Mouse (Mus musculus): ENCODE data around the gene Ticam1. TPM values are rescaled to one million over a fixed set of nuclear protein-coding genes. Genes with fewer than 3 reads are reported as not detected.

Ticam1 gene
- polyA plus RNA-seq, 1 experiment from 2014 or later: 3.0 TPM

DNA sequence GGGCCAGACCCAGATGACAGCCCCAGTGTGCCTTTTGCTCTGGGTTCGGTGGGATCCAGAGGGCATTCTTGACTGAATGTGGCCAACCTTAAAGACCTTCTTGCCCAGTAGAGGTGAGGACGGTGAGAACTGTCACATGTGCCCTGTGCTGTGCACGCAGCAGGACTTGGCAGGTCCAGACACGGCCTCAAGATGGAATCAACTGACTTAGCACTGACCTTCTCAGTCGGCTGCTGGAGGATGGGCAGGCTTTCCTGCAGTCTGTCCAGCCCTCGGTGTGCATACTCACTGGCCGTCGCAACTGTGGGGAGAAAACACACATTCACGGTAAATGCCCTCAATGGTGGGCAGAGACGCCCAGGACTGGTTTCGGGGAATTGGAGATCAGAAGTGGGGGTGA, 9.4 kb upstream of the Ticam1 start:
- Histone ChIP-seq H3K27me3 (ENCODE audit: low read depth, poor library complexity, severe bottlenecking) (no peaks in the 10 kb centered on the region), H3K9me3 (replicated peaks) (no peaks in the 10 kb centered on the region), H3K4me3 (no peak overlapping the region), H3K4me1 (peaks cover 36% of the 10 kb centered on the region), H3K27ac (no peak overlapping the region), H3K36me3 (peaks cover 62% of the 10 kb centered on the region)
- WGBS: 97% methylated on average over 11 of the region's 11 CpGs
- DNase-seq (ENCODE audit: low spot score): no peak

DNA sequence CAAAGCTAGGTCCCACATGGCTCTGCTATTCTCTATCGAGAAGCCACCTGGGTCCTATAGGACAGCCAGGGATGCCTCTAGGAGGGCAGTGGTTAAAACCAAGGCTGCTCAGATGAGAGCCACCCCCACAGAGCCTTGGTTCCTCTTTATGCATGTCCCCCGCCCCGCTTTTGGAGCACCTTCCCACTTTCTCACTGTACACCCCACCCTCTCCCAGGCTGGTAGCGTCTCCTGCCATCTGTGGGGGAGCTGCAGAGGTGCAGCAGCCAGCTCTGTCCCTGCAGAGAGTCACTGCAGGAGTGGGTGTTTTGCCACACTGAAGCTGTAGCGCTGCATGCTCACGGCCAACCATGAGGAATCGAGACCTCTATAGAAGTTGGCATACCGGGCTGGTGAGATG, 6.7 kb upstream of the Ticam1 start:
- no peak for DNase-seq (ENCODE audit: low spot score)
- 92% methylated on average over 8 of the region's 8 CpGs for WGBS
- Histone ChIP-seq H3K4me1 (peaks cover 19% of the 10 kb centered on the region), H3K27me3 (ENCODE audit: low read depth, poor library complexity, severe bottlenecking) (no peaks in the 10 kb centered on the region), H3K9me3 (replicated peaks) (no peaks in the 10 kb centered on the region), H3K27ac (no peak overlapping the region), H3K36me3 (peaks cover 86% of the 10 kb centered on the region), H3K4me3 (no peak overlapping the region)

DNA sequence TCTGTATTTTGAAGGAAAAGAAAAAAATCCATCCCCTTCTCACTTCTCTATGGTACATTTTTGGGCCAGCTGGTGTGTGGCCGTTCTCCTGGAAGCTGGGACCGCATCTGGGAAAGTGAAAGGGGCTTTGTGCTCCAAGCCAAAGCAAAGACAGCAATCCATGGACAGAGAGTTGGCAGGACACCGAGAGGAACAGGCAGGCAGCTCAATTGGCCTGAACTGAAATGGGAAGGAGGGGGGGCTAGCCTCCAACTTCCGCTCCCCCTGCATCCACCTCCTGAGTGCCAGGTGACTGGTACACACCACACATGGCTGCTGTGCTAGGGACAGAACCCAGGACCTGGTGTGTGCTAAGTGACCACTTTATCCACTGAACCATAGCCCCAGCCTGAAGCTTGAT, 6.2 kb upstream of the Ticam1 start:
- no peaks in the 10 kb centered on the region for H3K27me3 ChIP-seq (ENCODE audit: low read depth, poor library complexity, severe bottlenecking)
- 93% methylated on average over 4 of the region's 4 CpGs for WGBS
- H3K9me3 ChIP-seq (replicated peaks): no peaks in the 10 kb centered on the region
- H3K27ac ChIP-seq: no peak overlapping the region
- no peak for DNase-seq (ENCODE audit: low spot score)
- H3K4me1 ChIP-seq: peaks cover 14% of the 10 kb centered on the region
- H3K36me3 ChIP-seq: peaks cover 86% of the 10 kb centered on the region
- H3K4me3 ChIP-seq: no peak overlapping the region

DNA sequence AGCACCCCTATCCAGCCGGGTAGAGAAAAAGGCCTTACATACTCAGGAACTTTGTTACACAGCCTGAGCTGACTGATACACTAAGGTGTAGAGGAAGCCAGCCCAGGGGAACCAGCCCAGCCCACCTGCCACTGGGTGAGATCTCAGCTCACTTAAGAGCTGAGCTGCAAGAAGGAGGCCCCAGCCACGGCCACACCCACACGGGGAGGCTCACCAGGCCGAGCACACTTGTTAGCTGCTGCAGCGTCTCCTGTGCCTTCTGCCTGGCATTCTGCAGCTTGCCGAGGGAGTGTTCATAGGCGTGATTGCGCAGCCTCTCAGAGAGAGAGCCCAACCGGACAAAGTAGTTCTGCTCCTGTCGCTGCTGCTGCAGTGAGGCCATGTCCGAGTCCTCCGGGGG, 4.6 kb upstream of the Ticam1 start:
- H3K36me3 ChIP-seq: peaks cover 72% of the 10 kb centered on the region
- H3K4me1 ChIP-seq: peaks cover 26% of the 10 kb centered on the region
- no peak overlapping the region for H3K27ac ChIP-seq
- no peak overlapping the region for H3K4me3 ChIP-seq
- no peaks in the 10 kb centered on the region for H3K27me3 ChIP-seq (ENCODE audit: low read depth, poor library complexity, severe bottlenecking)
- WGBS: 91% methylated on average over 12 of the region's 12 CpGs
- no peak for DNase-seq (ENCODE audit: low spot score)
- no peaks in the 10 kb centered on the region for H3K9me3 ChIP-seq (replicated peaks)

DNA sequence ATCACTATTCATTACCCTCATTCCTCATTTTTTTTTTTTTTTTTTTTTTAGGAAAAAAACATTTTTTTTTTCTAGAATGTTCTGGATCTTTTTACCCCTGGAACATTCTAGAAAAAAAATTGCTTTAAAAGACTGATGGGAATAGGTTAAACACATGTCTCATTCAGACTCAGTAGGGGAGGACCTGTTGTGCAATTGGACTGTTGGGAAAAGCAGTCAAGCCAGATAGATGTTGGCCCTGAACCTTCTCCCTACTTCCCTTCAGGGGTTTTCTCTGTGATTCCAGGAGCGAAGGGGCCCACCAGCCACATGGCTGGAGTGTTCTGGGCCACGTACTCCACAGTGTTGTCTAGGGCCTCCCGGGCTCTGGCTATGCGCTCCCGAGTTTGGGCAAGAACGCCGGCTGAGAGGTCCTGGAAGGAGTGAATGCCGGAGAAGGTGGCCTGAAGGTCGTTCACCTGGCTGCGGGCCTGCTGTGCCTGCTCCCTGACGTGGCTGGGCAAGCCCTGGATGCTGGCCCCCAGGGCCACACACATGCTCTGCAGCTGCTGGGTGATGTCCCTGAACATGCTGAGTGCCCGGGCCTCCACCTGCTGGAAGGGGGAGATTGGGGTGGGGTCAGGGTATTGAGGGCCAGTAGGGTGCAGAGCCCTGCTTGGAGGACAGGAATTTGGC, 3.0 kb upstream of the Ticam1 start:
- no peak overlapping the region for H3K27ac ChIP-seq
- 91% methylated on average over 12 of the region's 12 CpGs for WGBS
- DNase-seq (ENCODE audit: low spot score): no peak
- no peak overlapping the region for H3K4me3 ChIP-seq
- peaks cover 32% of the 10 kb centered on the region for H3K4me1 ChIP-seq
- peaks cover 56% of the 10 kb centered on the region for H3K36me3 ChIP-seq
- no peaks in the 10 kb centered on the region for H3K9me3 ChIP-seq (replicated peaks)
- H3K27me3 ChIP-seq (ENCODE audit: low read depth, poor library complexity, severe bottlenecking): no peaks in the 10 kb centered on the region

DNA sequence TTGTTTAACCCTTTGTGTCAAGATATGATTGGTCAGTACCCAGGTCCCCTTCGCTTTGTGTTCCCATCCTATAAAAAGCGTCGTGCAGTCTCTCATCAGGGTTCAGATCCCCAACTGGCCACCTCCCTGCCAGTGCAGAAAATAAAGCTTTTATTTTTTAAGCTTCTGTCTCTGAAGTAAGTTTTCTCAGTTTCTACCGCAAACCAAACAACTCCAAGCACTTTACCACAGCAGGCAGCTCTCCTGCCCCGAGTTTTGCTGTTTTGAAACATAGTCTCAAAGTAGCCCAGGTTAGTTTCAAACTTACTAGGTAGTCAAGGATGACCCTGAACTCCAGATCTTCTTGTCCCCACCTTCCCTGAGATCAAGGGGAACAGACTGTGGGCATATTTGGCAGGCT, 1.8 kb upstream of the Ticam1 start:
- Histone ChIP-seq H3K36me3 (peaks cover 52% of the 10 kb centered on the region), H3K4me3 (no peak overlapping the region), H3K27me3 (ENCODE audit: low read depth, poor library complexity, severe bottlenecking) (no peaks in the 10 kb centered on the region), H3K9me3 (replicated peaks) (no peaks in the 10 kb centered on the region), H3K27ac (0 out of 2 replicates have a peak overlapping the region, but pooled peaks have one; percentile 2), H3K4me1 (peaks cover 36% of the 10 kb centered on the region)
- no peak for DNase-seq (ENCODE audit: low spot score)
- WGBS: 94% methylated on average over 5 of the region's 5 CpGs

DNA sequence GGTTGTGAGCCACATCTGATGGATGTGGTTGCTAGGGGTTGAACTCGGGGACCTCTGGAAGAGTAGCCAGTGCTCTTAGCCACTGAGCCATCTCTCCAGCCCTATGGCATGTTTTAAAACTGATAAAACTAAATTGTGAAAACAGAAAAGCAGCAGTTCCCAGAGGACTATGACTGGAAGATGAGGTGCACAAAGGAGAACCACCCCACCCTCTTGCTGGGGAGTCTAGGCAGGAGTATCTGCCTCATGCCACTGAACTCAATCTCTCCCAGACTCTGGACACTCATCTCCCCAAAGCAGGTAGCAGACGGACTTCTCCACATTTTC, 944 bp upstream of the Ticam1 start:
- no peaks in the 10 kb centered on the region for H3K27me3 ChIP-seq (ENCODE audit: low read depth, poor library complexity, severe bottlenecking)
- 46% methylated on average over 2 of the region's 2 CpGs for WGBS
- H3K4me3 ChIP-seq: peak overlapping the region; percentile 60
- H3K36me3 ChIP-seq: peaks cover 46% of the 10 kb centered on the region
- DNase-seq (ENCODE audit: low spot score): no peak
- peaks cover 41% of the 10 kb centered on the region for H3K4me1 ChIP-seq
- no peaks in the 10 kb centered on the region for H3K9me3 ChIP-seq (replicated peaks)
- peak overlapping the region; percentile 81 for H3K27ac ChIP-seq

DNA sequence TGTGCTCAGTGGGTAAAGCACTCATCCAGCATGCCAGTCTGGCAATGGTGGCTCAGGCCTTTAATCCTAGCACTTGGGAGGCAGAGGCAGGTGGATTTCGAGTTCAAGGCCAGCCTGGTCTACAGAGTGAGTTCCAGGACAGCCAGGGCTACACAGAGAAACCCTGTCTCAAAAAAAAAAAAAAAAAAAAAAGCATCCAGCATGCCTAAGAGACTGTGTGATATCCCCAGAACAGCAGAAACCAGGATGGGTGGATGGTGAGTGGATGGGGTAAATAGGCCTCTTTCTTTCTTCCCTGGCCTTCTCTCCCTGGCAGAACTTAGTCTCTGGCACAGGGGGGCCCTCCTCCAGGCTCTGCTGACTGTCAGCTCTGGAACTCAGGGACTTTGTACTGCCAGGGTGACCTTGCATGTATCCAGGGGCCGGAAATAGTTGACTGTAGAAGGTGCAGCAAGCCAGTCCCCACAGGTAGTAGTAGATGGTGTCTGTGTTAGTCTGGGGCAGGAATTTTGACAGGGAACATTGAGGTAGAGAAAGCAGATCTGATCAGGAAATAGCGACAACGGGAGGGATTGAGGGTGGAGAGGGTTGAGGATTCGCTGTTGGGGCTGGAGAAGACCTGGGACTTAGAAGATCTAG, 625 bp downstream of the Ticam1 start:
- Histone ChIP-seq H3K27me3 (ENCODE audit: low read depth, poor library complexity, severe bottlenecking) (no peaks in the 10 kb centered on the region), H3K9me3 (replicated peaks) (no peaks in the 10 kb centered on the region), H3K4me1 (peaks cover 37% of the 10 kb centered on the region), H3K36me3 (peaks cover 48% of the 10 kb centered on the region), H3K27ac (peak overlapping the region; percentile 81), H3K4me3 (peak overlapping the region; percentile 60)
- DNase-seq (ENCODE audit: low spot score): no peak
- WGBS: 31% methylated on average over 5 of the region's 5 CpGs

DNA sequence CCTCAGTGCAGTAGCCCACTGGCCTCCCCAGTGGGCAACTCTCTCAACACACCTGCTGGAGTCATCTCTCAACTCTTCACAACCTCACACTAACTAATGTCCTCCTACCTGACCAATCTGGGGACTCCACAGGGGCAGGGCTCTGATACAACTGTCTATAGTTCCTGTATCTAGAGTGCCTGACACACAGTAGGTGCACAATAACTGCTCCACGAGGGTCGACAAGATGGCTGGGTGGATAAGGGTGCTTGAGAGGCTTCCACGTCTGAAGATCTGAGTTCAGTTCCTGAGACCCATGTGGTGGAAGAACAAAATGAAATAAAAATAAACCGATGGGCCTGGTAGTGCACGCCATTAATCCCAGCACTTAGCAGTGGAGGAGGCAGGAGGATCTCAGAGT, 2.6 kb downstream of the Ticam1 start:
- 90% methylated on average over 5 of the region's 5 CpGs for WGBS
- H3K9me3 ChIP-seq (replicated peaks): no peaks in the 10 kb centered on the region
- peaks cover 37% of the 10 kb centered on the region for H3K4me1 ChIP-seq
- peaks cover 44% of the 10 kb centered on the region for H3K36me3 ChIP-seq
- no peak overlapping the region for H3K4me3 ChIP-seq
- no peak overlapping the region for H3K27ac ChIP-seq
- no peak for DNase-seq (ENCODE audit: low spot score)
- H3K27me3 ChIP-seq (ENCODE audit: low read depth, poor library complexity, severe bottlenecking): no peaks in the 10 kb centered on the region

DNA sequence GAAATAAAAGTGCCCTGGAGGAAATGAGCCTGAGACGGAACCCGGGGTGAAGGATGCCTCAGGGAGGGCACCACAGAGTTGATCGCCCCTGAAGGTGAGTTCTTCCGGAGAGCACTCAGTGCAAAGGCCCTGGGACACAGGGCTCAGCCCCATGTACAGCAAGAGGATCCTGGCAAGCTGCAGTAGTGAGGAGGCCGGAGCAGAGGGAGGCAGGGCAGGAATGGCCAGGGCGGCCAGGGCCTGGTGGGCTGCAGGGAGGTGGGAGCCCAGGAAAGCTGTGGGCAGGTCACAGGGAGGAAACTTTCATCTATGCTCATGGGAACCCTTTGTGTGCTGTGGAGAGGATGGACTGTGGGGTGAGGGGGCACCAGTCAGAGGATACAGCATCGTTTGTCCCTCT, 3.1 kb downstream of the Ticam1 start:
- H3K4me1 ChIP-seq: peaks cover 37% of the 10 kb centered on the region
- peaks cover 39% of the 10 kb centered on the region for H3K36me3 ChIP-seq
- H3K27me3 ChIP-seq (ENCODE audit: low read depth, poor library complexity, severe bottlenecking): no peaks in the 10 kb centered on the region
- WGBS: 85% methylated on average over 7 of the region's 7 CpGs
- no peak for DNase-seq (ENCODE audit: low spot score)
- H3K4me3 ChIP-seq: no peak overlapping the region
- no peaks in the 10 kb centered on the region for H3K9me3 ChIP-seq (replicated peaks)
- H3K27ac ChIP-seq: peak overlapping the region; percentile 44; the same call in 1 of the 2 replicates

DNA sequence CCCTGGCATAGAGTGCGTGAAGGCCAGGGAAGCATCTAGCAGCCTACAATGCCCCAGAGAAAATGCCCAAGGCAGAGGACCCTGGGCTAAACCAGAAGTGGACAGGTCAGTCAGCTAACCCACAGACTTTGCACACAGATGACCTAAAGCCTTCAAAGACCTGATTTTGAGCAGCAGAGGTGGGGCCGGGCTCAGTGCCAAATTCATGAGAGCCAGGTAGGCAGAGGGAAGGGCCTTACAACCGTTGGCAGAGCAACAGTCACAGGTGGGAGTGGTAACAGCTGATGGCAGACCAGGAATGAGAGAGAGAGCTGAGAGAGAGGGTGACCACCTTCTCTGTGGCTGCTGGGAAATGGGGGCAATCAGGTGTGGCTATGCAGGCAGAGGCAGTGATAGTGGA, 3.9 kb downstream of the Ticam1 start:
- H3K4me1 ChIP-seq: peaks cover 37% of the 10 kb centered on the region
- no peak overlapping the region for H3K27ac ChIP-seq
- DNase-seq (ENCODE audit: low spot score): no peak
- H3K9me3 ChIP-seq (replicated peaks): no peaks in the 10 kb centered on the region
- H3K27me3 ChIP-seq (ENCODE audit: low read depth, poor library complexity, severe bottlenecking): no peaks in the 10 kb centered on the region
- H3K36me3 ChIP-seq: peaks cover 37% of the 10 kb centered on the region
- WGBS: 76% methylated on average over 3 of the region's 3 CpGs
- no peak overlapping the region for H3K4me3 ChIP-seq

DNA sequence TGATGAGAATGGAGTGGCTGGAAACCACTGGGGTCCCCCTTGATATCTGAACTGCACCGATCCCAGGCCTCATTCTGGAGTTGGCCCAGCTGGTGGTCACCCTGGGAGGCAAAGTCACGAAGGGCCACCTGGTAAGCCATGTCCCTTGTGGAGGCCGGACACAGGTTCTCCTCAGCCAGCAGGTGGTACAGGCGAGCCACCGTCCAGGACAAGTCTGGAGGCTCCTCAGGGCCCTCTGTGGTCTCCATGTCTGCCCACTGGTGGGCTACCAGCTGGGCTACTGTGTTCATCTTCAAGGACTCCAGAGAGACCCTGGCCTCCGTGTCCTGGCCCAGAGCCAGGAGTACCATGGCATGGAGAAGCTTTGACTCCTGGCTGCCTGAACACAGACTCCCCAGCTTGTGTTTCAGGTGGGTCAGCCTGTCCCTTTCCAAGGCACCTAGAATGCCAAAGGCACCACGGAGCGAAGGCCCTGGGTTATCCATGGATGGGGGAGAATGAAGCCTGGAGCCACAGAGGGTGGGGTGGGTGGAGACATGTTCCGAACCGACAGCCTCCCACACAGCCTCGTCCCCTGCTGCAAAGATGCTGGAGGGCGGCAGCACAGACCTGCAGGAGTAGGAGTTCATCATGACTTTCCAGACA, 4.9 kb downstream of the Ticam1 start:
- no peak overlapping the region for H3K27ac ChIP-seq
- DNase-seq (ENCODE audit: low spot score): no peak
- H3K36me3 ChIP-seq: peaks cover 37% of the 10 kb centered on the region
- H3K4me1 ChIP-seq: peaks cover 27% of the 10 kb centered on the region
- H3K9me3 ChIP-seq (replicated peaks): no peaks in the 10 kb centered on the region
- H3K27me3 ChIP-seq (ENCODE audit: low read depth, poor library complexity, severe bottlenecking): no peaks in the 10 kb centered on the region
- 87% methylated on average over 12 of the region's 12 CpGs for WGBS
- H3K4me3 ChIP-seq: no peak overlapping the region

DNA sequence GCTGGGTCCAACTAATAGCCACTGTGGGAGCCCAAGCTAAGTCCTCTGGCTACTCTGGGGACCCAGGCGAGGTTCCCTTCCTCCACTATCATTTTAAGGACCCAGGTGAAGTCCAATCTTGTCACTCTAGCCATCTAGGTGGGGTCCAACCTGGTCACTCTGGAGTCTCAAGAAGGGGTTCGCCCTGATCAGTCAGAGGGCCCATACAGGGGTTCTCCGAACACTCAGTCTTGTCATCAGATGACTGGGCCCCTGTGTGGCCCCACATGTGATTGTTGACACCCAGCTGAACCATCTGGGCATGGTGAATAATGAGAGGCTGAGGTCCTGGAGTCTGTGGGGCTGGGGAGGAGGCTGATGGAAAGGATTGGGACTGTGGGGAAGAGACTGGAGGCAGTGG, 6.8 kb downstream of the Ticam1 start:
- Histone ChIP-seq H3K27me3 (ENCODE audit: low read depth, poor library complexity, severe bottlenecking) (no peaks in the 10 kb centered on the region), H3K27ac (peak overlapping the region; percentile 85), H3K4me1 (peaks cover 16% of the 10 kb centered on the region), H3K36me3 (peaks cover 43% of the 10 kb centered on the region), H3K9me3 (replicated peaks) (no peaks in the 10 kb centered on the region), H3K4me3 (peak overlapping the region; percentile 51)
- WGBS: 81% methylated on average over 3 of the region's 3 CpGs
- no peak for DNase-seq (ENCODE audit: low spot score)
